Mouse (Mus musculus): ENCODE measurements at regions not wholly inside any gene's neighbourhood (a gene's known extent, or its start where the extent isn't known, plus 50 kb on each side); places are given as distances from the start of the nearest gene placed in this dataset.

- DNase-seq (ENCODE audit: low spot score), result no peak
These were observed 133.0 kb downstream of the Bcas1 start for GRCm38 (mm10) chr2:170294657-170295056.

GRCm38 (mm10) chr2:170291841-170292655 is 135.6 kb downstream of the Bcas1 start:
- DNase-seq (ENCODE audit: low spot score), result no peak

GRCm38 (mm10) chr2:170289378-170289960 is 138.2 kb downstream of the Bcas1 start:
- no peak for DNase-seq (ENCODE audit: low spot score)

- no peak for DNase-seq (ENCODE audit: low spot score)
These were observed 138.9 kb downstream of the Bcas1 start for GRCm38 (mm10) chr2:170288787-170289186.

GRCm38 (mm10) chr2:170288196-170288595 is 139.4 kb downstream of the Bcas1 start:
- DNase-seq (ENCODE audit: low spot score), result peak; percentile 34

GRCm38 (mm10) chr2:170287301-170287885 is 139.5 kb upstream of the Zfp217 start:
- DNase-seq (ENCODE audit: low spot score), result peak; percentile 88

- DNase-seq (ENCODE audit: low spot score), result peak; percentile 36
These were observed 138.9 kb upstream of the Zfp217 start for GRCm38 (mm10) chr2:170286773-170287172.

- no peak for DNase-seq (ENCODE audit: low spot score)
These were observed 134.6 kb upstream of the Zfp217 start for GRCm38 (mm10) chr2:170282463-170282862.

- DNase-seq (ENCODE audit: low spot score), result no peak
These were observed 133.6 kb upstream of the Zfp217 start for GRCm38 (mm10) chr2:170281311-170282008.

GRCm38 (mm10) chr2:170280733-170281132 is 132.8 kb upstream of the Zfp217 start:
- peak; percentile 48 for DNase-seq (ENCODE audit: low spot score)

- DNase-seq (ENCODE audit: low spot score), result no peak
These were observed 130.0 kb upstream of the Zfp217 start for GRCm38 (mm10) chr2:170277896-170278295.

GRCm38 (mm10) chr2:170277182-170277767 is 129.4 kb upstream of the Zfp217 start:
- no peak for DNase-seq (ENCODE audit: low spot score)

- no peak for DNase-seq (ENCODE audit: low spot score)
These were observed 127.8 kb upstream of the Zfp217 start for GRCm38 (mm10) chr2:170275687-170276086.

GRCm38 (mm10) chr2:170269926-170270577 is 122.1 kb upstream of the Zfp217 start:
- no peak for DNase-seq (ENCODE audit: low spot score)

- DNase-seq (ENCODE audit: low spot score), result no peak
These were observed 120.2 kb upstream of the Zfp217 start for GRCm38 (mm10) chr2:170268080-170268479.

GRCm38 (mm10) chr2:170267152-170267551 is 119.2 kb upstream of the Zfp217 start:
- peak; percentile 64 for DNase-seq (ENCODE audit: low spot score)

- peak; percentile 62 for DNase-seq (ENCODE audit: low spot score)
These were observed 118.7 kb upstream of the Zfp217 start for GRCm38 (mm10) chr2:170266407-170267101.

- DNase-seq (ENCODE audit: low spot score), result no peak
These were observed 115.7 kb upstream of the Zfp217 start for GRCm38 (mm10) chr2:170263594-170263993.

GRCm38 (mm10) chr2:170261191-170261590 is 113.3 kb upstream of the Zfp217 start:
- no peak for DNase-seq (ENCODE audit: low spot score)

GRCm38 (mm10) chr2:170259662-170260457 is 112.0 kb upstream of the Zfp217 start:
- DNase-seq (ENCODE audit: low spot score), result no peak

All from embryo, embryonic 10 days (tissue).